Comparison of ENCODE assay signal across 21 mouse cellular contexts in genomic region chr8:111490034-111490591, GRCm38 (mm10). TPM values are rescaled to one million over a fixed set of nuclear protein-coding genes. Genes with fewer than 3 reads are reported as not detected.
DNase-seq lines count a peak whose midpoint lies in the region; ATAC-seq and TF ChIP-seq lines count a peak whose summit lies in the region.
"Had no signal": no experiment of that assay in that cellular context is flagged by ENCODE, and none has a peak within 500 bp of the region (broad histone marks: within the 10 kb centered on the region; RNA-seq: fewer than 3 reads in every experiment).

No protein-coding gene starts in this region.

- WGBS in kidney, embryonic 14.5 days: 57% methylated on average over 10 of the region's 10 CpGs
- WGBS in kidney, embryonic 16.5 days: 47% methylated on average over 10 of the region's 10 CpGs
- WGBS in midbrain, embryonic 14.5 days: 80% methylated on average over 10 of the region's 10 CpGs

- no peaks in the 10 kb centered on the region for H3K4me1 ChIP-seq in kidney, embryonic 14.5 days (ENCODE audit: control insufficient read depth, insufficient read depth, low read length)
- H3K4me1 ChIP-seq in kidney, embryonic 16.5 days (ENCODE audit: insufficient read depth, low read length): no peaks in the 10 kb centered on the region
- H3K4me1 ChIP-seq in midbrain, embryonic 14.5 days (ENCODE audit: control insufficient read depth, insufficient read depth, low read length): no peaks in the 10 kb centered on the region
- H3K4me1 ChIP-seq: liver, embryonic 12.5 days had no signal

- H3K9me3 ChIP-seq in kidney, embryonic 14.5 days (ENCODE audit: control insufficient read depth, low read length): no peaks in the 10 kb centered on the region
- H3K9me3 ChIP-seq in kidney, embryonic 16.5 days (ENCODE audit: low read length): no peaks in the 10 kb centered on the region
- H3K9me3 ChIP-seq in midbrain, embryonic 14.5 days (ENCODE audit: control insufficient read depth, low read length): no peaks in the 10 kb centered on the region
- H3K9me3 ChIP-seq: liver, embryonic 12.5 days had no signal

- ATAC-seq in kidney, embryonic 14.5 days (ENCODE audit: low FRiP score, low TSS enrichment): 0 out of 2 replicates have a peak, but pooled peaks have one; percentile 28
- no peak for ATAC-seq in Patski
- ATAC-seq in kidney, embryonic 16.5 days (ENCODE audit: low FRiP score, low TSS enrichment): peak; percentile 57; the same call in 1 of the 2 replicates
- no peak for ATAC-seq in midbrain, embryonic 14.5 days (ENCODE audit: low FRiP score, low TSS enrichment)
- ATAC-seq: activated CD4-positive, CD25-positive, alpha-beta regulatory T cell, adult 4 months; CD4-positive, CD25-positive, alpha-beta regulatory T cell, adult 4 months; forebrain, embryonic 14.5 days; hindbrain, embryonic 16.5 days; liver, embryonic 12.5 days had no signal

- in situ Hi-C loops in Patski (cut with MboI; ENCODE audit: low pct_unique_long_range_greater_than_20kb): no loop called here

- no peak overlapping the region for H3K4me3 ChIP-seq in kidney, embryonic 14.5 days (ENCODE audit: low read length)
- H3K4me3 ChIP-seq in kidney, embryonic 16.5 days (ENCODE audit: low read length): no peak overlapping the region
- H3K4me3 ChIP-seq in midbrain, embryonic 14.5 days (replicated peaks; ENCODE audit: low read depth, low read length): no peak overlapping the region
- H3K4me3 ChIP-seq: liver, embryonic 12.5 days had no signal

- no peak for TF ChIP-seq CTCF in Patski (IDR thresholded peaks at IDR 0.05)

- no peak for DNase-seq in kidney, adult 18-20 months
- DNase-seq in MN1 (ENCODE audit: low spot score) (peak; percentile 65), Patski (ENCODE audit: low read depth, low spot score) (peak; percentile 19)
- no peak for DNase-seq in cerebellum, adult 9-10 months
- no peak for DNase-seq in midbrain, embryonic 14.5 days
- DNase-seq: adrenal gland, postnatal 36 days; cerebellum, postnatal 25 days; heart, adult 18-20 months; layer of hippocampus, postnatal 36 days; left cerebral cortex, postnatal 4 days; lung, postnatal 14 days; right cerebral cortex, postnatal 4 days; thymus, adult 18-20 months had no signal

- H3K27me3 ChIP-seq in kidney, embryonic 14.5 days (ENCODE audit: control insufficient read depth, insufficient read depth, low read length): no peaks in the 10 kb centered on the region
- no peaks in the 10 kb centered on the region for H3K27me3 ChIP-seq in Patski
- no peaks in the 10 kb centered on the region for H3K27me3 ChIP-seq in kidney, embryonic 16.5 days (ENCODE audit: insufficient read depth, low read length)
- no peaks in the 10 kb centered on the region for H3K27me3 ChIP-seq in midbrain, embryonic 14.5 days (ENCODE audit: control insufficient read depth, insufficient read depth, low read length)
- H3K27me3 ChIP-seq: liver, embryonic 12.5 days had no signal

- H3K9ac ChIP-seq in kidney, embryonic 14.5 days (ENCODE audit: low read depth, low read length): no peak overlapping the region
- H3K9ac ChIP-seq in kidney, embryonic 16.5 days (replicated peaks; ENCODE audit: low read length): no peak overlapping the region
- no peak overlapping the region for H3K9ac ChIP-seq in midbrain, embryonic 14.5 days (replicated peaks; ENCODE audit: low read length)
- H3K9ac ChIP-seq: liver, embryonic 12.5 days had no signal

- POLR2A ChIA-PET in Patski (lab: Charles Lee): no interaction called here

- H3K27ac ChIP-seq in kidney, embryonic 14.5 days (ENCODE audit: low read depth, low read length): no peak overlapping the region
- H3K27ac ChIP-seq in kidney, embryonic 16.5 days (ENCODE audit: low read length): no peak overlapping the region
- no peak overlapping the region for H3K27ac ChIP-seq in midbrain, embryonic 14.5 days (replicated peaks; ENCODE audit: low read depth, low read length)
- H3K27ac ChIP-seq: liver, embryonic 12.5 days had no signal

- no peak overlapping the region for H3K4me2 ChIP-seq in kidney, embryonic 14.5 days (replicated peaks; ENCODE audit: low read depth, low read length)
- H3K4me2 ChIP-seq in kidney, embryonic 16.5 days (replicated peaks; ENCODE audit: low read depth, low read length): no peak overlapping the region
- no peak overlapping the region for H3K4me2 ChIP-seq in midbrain, embryonic 14.5 days (ENCODE audit: low read length)
- H3K4me2 ChIP-seq: liver, embryonic 12.5 days; midbrain, embryonic 11.5 days had no signal

- CTCF ChIA-PET in Patski (lab: Charles Lee): interaction anchor here (0.8 to 1.1 kb wide), 2 partner anchors 18 to 25 kb away, joined by 3 read pairs; no protein-coding TSS in a partner anchor

- H3K36me3 ChIP-seq in kidney, embryonic 14.5 days (ENCODE audit: control insufficient read depth, insufficient read depth, low read length): peaks cover 10% of the 10 kb centered on the region
- peaks cover 18% of the 10 kb centered on the region for H3K36me3 ChIP-seq in kidney, embryonic 16.5 days (ENCODE audit: insufficient read depth, low read length)
- H3K36me3 ChIP-seq in midbrain, embryonic 14.5 days (ENCODE audit: control insufficient read depth, insufficient read depth, low read length): peaks cover 14% of the 10 kb centered on the region; the same call in 1 of the 2 replicates

RNA-seq across cellular contexts. Expression of gene Wdr59, which starts 31.8 kb away (rescaled TPM):
- polyA plus RNA-seq in kidney, embryonic 14.5 days (2014; fragmentation: Nextera tagmentation; extraction: Ambion mirVana): 4.8 and 6.2 TPM in 2 replicates
- 16.4 TPM for polyA plus RNA-seq in Patski (2021)
- 7.8 and 7.9 TPM in 2 replicates for polyA plus RNA-seq in kidney, embryonic 16.5 days (2015; fragmentation: Nextera tagmentation; extraction: Ambion mirVana)
- 5.4 and 5.9 TPM in 2 replicates for polyA plus RNA-seq in midbrain, embryonic 14.5 days (2014; fragmentation: Nextera tagmentation; extraction: Ambion mirVana)

RNA-seq across cellular contexts. Expression of gene Znrf1, which starts 45.8 kb away (rescaled TPM):
- polyA plus RNA-seq in kidney, embryonic 14.5 days (2014; fragmentation: Nextera tagmentation; extraction: Ambion mirVana): 28.1 and 37.4 TPM in 2 replicates
- 55.3 TPM for polyA plus RNA-seq in Patski (2021)
- 19.8 and 19.9 TPM in 2 replicates for polyA plus RNA-seq in kidney, embryonic 16.5 days (2015; fragmentation: Nextera tagmentation; extraction: Ambion mirVana)
- polyA plus RNA-seq in midbrain, embryonic 14.5 days (2014; fragmentation: Nextera tagmentation; extraction: Ambion mirVana): 99.2 and 108 TPM in 2 replicates

Comparison
In these comparisons a context has a peak if more than half of its experiments do, and no peak if none do; other contexts are left out.
1. ATAC-seq: peak in kidney, embryonic 14.5 days (single experiment) and kidney, embryonic 16.5 days (single experiment); none in Patski (single experiment) and midbrain, embryonic 14.5 days (single experiment).
2. DNase-seq: peak in MN1 (single experiment) and Patski (single experiment); none in kidney, adult 18-20 months (single experiment), cerebellum, adult 9-10 months (single experiment) and midbrain, embryonic 14.5 days (single experiment).